Mouse (Mus musculus): ENCODE measurements around the gene Nostrin. TPM values are rescaled to one million over a fixed set of nuclear protein-coding genes. Genes with fewer than 3 reads are reported as not detected.

Gene Nostrin
- polyA plus RNA-seq, 1 experiment: 6.1 TPM

- no peak for DNase-seq (ENCODE audit: low spot score)
Observed at GRCm38 (mm10) chr2:69129425-69130210, 6.0 kb upstream of the Nostrin start.

DNA sequence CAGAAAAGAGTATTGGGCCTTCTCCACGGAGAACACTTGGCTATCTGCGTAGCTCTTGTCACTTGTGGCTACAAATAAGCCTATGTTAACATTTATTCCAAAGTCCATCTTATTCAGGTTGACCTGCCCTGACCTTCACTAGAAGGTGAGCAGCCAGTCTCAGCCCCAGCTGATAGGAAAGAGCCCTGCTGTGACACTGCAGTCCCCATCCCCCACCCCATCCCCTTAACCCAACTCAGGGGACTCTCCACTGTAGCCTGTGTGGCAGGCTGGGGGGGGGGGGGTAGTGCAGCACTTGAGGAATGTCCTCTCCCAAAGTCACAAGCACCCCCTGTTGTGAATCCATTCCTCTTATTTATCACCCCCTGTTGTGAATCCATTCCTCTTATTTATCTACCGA is 3.6 kb upstream of the Nostrin start:
- no peak for DNase-seq (ENCODE audit: low spot score)

GRCm38 (mm10) chr2:69132488-69133040 is 3.0 kb upstream of the Nostrin start:
- no peak for DNase-seq (ENCODE audit: low spot score)

DNA sequence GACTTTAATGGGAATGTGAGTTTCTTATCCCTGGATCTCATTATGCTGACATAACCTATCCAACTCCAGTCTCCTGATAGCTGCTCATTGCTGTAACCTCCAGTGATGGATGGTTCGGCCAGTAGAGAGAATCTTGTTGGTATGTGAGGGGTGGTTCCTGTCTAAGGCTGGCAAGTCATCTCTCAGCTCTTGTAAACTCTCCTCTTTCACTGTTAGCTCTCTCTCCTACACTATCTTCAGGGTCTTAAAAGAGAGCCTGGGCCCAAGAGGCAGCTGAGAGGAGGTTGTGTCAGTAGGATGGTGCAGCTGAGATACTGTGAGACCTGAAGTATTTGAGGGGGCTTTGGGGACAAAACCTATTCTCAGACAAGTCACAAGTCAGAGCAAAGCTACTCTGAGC is 1.4 kb upstream of the Nostrin start:
- no peak for DNase-seq (ENCODE audit: low spot score)

- no peak for DNase-seq (ENCODE audit: low spot score)
Observed at GRCm38 (mm10) chr2:69134937-69135336, 663 bp upstream of the Nostrin start.

DNA sequence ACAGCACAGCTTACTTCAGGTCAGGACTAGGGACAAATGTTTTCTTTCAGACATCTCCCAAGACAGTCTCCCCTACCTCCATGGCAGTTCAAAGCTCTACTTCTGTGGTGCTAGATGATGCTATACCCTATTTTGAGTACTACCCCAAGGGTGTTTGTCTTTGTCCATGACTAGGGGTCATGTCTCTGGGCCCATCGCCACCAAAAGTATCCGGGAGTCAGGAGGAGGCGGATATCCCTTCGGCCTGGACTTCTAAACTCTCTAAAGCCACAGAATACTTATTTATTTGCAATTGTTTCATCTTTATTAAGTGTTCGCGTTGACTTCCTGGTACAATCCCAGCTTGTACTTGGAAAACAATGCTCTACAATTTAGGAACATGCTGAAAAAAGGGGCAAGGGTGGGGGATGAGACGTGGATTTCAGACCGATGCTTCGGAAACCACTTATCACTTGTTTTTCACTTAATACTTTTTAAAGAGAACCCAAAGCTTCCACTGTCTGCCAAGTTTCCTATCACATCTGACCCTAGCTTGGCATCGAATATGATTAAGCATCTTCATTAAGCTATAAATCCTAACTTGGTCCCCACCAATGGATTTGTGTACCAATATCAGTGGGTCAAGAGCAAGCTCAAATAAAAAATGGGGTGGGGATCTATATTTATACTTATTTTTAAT is 1.9 kb downstream of the Nostrin start:
- no peak for DNase-seq (ENCODE audit: low spot score)

GRCm38 (mm10) chr2:69138759-69139158 is 3.2 kb downstream of the Nostrin start:
- no peak for DNase-seq (ENCODE audit: low spot score)

DNA sequence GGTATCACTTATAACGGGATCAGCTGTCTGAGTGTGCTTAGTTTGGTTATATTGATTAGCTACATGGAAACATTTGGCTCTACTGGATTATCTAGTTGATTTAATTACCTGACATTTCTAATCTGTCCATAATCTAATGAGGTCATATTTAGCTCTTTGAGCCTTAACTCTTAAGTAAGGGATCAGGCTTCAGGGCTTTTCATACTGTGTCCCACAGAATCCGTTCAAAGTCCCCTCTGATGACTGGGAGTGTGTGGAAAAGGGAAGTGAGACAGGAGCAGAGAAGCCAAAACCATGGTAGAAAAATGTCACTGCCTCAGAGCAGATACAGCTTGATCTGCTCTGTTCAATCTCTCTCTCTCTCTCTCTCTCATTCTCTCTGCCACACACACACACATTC is 4.6 kb downstream of the Nostrin start:
- DNase-seq (ENCODE audit: low spot score): no peak

GRCm38 (mm10) chr2:69140816-69141215 is 5.2 kb downstream of the Nostrin start:
- no peak for DNase-seq (ENCODE audit: low spot score)

DNA sequence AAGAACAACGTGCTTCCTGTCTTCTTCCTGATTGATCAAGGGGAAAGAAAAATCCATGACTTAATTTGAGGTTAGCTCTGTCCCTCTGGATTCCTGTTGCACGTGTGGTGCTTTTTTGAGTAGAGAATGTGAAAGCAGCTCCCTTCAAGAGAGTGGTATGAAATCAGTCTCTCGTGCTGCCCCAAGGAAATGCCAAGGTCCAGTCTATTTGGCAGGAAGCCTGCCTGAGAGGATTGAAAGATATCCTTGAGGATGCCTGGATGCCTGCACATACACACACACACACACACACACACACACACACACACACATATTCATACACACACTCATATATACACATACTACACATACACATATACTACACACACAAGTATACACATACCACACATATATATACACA is 13.1 kb downstream of the Nostrin start:
- no peak for DNase-seq (ENCODE audit: low spot score)

- DNase-seq (ENCODE audit: low spot score): no peak
Observed at GRCm38 (mm10) chr2:69149154-69149553, 13.6 kb downstream of the Nostrin start.

DNA sequence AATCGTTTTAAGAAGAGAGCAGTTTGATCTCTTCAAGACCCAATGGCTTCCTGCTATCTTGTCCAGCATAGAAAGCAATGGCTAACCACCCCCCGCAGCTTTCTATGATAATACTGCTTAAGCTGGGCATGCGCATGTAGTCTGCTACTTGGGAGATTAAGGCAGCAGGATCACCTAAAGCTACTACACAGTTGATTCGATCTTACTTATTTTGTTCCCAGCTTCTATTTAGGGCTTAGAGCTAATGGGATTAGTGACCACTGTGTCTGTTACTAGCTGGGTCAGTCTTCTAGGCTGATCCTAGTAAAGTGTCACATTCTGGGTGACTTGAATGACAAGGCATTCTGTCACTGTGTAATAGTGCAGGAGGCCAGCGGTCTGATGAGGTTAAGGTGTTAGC is 15.2 kb downstream of the Nostrin start:
- no peak for DNase-seq (ENCODE audit: low spot score)

- DNase-seq (ENCODE audit: low spot score): no peak
Observed at GRCm38 (mm10) chr2:69155861-69156260, 20.3 kb downstream of the Nostrin start.

- no peak for DNase-seq (ENCODE audit: low spot score)
Observed at GRCm38 (mm10) chr2:69156283-69156682, 20.7 kb downstream of the Nostrin start.

DNA sequence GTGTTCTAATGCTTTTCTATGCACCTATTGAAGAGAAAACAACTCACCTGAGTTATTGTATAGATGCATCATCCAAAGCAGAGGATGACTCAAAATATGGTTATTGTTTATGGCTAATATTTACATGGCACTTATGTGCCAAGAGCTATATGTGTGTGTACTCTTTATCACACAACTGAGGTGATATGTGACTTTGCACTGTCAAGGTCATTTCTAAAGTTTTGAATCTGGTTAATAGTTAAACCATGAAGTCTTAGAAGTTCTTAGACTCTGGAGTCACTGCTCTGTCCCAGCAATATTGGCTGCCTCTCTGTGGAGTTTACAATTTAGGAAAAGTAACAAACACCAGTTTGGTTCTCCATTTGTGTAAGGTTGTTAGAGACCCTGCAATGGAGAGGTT is 23.3 kb downstream of the Nostrin start:
- no peak for DNase-seq (ENCODE audit: low spot score)

DNA sequence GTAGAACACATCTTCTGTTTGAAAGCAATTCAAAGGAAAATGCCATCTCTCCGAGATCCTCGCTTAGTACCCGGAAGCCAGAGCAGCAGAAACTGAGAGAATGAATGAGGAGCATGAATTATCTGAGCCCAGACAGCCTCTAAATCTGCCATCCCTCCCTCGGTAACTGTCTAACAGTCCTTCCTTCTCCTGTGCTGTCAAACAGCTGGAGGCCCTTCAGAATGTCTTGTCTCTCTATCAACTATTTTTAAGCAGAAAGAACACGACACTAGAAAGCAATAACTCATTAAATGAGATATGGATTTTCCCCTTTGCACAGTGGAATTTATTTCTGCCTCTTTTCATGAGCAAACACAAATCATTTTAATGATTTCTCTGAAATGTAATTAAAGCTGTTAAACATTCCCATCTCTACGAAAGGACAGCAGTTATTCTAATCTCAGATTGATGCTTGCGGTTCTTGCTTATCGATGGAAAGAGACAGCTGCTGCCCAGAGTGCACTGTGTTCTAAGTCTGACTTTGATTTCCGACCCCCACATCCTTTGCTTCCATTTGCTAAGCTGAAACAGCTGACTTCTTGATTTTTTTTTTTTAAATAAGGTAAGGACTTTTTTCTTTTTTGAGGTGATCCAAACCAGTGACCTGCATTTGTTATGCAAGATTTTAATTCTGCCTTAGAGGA is 34.9 kb downstream of the Nostrin start:
- no peak for DNase-seq (ENCODE audit: low spot score)

DNA sequence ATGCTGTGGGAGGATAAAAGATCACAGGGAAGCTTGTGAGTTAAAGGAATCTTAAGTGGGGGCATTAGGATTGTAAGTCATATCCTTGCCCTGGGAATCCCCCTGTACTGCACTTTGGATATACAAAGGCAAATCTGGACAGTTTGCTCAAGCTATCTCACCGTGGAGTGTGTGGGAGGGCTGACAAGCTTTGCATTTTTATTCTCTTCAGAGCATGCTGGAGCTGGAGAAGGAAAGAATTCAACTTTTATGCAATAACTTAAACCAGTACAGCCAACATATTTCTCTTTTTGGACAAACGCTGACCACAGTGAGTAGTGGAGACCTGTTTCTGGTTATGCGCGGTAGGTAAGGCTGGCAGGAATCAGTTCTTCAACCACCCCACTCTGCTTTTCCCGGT is 39.7 kb downstream of the Nostrin start:
- DNase-seq (ENCODE audit: low spot score): no peak

DNA sequence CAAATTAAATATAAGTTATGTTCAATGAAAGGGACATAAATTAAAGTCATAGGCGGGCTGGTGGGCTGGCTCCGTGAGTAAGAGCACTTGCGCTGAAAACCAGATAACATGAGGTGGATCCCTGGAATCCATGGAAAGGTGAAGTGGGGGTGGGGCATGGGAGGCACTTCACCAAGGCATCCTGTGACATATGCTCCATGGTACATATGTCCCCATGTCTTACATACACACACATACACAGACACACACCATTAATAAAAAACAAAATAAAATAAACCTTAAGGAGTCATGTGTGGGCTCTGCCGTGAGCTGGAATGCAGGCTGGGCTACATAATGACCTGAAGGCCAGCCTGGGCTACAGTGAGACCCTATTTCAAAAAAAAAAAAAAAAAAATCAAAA is 44.1 kb downstream of the Nostrin start:
- DNase-seq (ENCODE audit: low spot score): no peak

- no peak for DNase-seq (ENCODE audit: low spot score)
Observed at GRCm38 (mm10) chr2:69187990-69188389, 52.4 kb downstream of the Nostrin start.

- no peak for DNase-seq (ENCODE audit: low spot score)
Observed at GRCm38 (mm10) chr2:69188732-69189131, 53.1 kb downstream of the Nostrin start.

DNA sequence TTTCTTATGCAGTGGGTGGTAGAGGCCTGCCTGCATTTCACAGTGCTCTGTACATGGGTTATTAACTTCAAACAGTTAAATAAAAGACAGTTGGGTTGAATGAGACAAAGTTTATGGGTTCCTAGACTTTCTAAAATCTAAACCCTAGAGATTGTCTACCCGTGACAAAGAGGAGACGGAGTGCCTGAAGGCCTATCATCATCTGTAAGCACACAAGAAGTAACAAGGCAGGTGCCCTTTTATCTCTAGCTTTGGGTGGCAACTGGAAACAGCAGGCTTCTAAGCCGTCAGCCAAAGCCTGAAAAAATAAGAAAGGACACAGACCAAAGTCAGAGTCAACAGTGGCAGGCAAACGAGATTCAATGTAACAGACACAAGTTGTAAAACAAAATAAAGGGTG is 53.6 kb downstream of the Nostrin start:
- DNase-seq (ENCODE audit: low spot score): no peak

DNA sequence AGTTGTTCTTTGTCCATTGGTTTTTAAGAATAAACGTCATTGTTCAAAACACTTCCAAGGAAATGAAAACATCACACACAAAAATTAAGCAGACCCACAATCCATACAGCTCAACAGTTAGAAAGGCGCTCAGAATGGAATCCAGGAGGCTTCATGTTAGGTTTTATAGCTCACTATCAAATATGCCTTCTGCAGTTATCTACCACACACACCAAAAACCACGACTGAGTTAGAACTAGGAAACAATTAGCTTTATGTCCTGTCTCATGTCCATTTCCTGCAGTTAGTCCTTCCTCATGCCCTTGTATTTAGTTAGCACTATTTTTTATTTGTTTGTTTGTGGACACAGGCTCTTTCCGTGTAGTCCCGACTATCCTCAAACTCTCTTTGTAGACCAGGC is 55.5 kb downstream of the Nostrin start:
- DNase-seq (ENCODE audit: low spot score): no peak

DNA sequence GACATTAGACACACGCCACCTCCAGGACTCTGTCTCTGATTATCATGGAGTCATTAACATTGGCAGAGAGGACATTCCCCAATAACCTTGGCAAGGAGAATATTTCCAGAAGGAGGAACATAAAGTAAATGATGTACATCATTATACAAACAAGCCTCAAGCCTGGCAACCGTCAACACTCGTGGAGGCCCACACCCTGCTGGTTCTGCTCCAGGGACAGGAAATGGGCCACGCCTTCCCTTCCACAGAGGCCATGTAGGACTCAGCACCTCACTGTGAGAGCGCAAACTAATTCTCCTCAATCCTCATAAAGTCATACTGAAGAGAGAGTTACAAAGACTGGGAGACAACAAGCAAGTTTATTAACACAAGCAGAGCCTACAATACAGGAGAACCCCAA is 58.0 kb downstream of the Nostrin start:
- no peak for DNase-seq (ENCODE audit: low spot score)

All from urinary bladder, adult 2 months (tissue).